Mouse (Mus musculus) layer of hippocampus, adult 8-10 months (tissue): ENCODE measurements around the gene Grin2c. TPM values are rescaled to one million over a fixed set of nuclear protein-coding genes. Genes with fewer than 3 reads are reported as not detected.

Experiments used
- DNase-seq, 2 experiments: peaks; one replicate each; pipeline ENCODE4 v3.0.0; 2022; ENCODE audit warnings: low spot score in 2 of 2
- total RNA-seq, 4 experiments: library from RNA; stranded (reverse); gene quantifications; 2 replicates each; pipeline ENCODE4 v1.2.4; 2022

Grin2c gene
- total RNA-seq, 4 experiments from 2014 or later = 42.3 to 48.8 (median 44.6) TPM

- no peak for DNase-seq
Measured at GRCm38 (mm10) chr11:115265771-115266399, 1.2 kb downstream of the Grin2c start.

GRCm38 (mm10) chr11:115264862-115265668 lies 2.0 kb downstream of the Grin2c start:
- no peak for DNase-seq

DNA sequence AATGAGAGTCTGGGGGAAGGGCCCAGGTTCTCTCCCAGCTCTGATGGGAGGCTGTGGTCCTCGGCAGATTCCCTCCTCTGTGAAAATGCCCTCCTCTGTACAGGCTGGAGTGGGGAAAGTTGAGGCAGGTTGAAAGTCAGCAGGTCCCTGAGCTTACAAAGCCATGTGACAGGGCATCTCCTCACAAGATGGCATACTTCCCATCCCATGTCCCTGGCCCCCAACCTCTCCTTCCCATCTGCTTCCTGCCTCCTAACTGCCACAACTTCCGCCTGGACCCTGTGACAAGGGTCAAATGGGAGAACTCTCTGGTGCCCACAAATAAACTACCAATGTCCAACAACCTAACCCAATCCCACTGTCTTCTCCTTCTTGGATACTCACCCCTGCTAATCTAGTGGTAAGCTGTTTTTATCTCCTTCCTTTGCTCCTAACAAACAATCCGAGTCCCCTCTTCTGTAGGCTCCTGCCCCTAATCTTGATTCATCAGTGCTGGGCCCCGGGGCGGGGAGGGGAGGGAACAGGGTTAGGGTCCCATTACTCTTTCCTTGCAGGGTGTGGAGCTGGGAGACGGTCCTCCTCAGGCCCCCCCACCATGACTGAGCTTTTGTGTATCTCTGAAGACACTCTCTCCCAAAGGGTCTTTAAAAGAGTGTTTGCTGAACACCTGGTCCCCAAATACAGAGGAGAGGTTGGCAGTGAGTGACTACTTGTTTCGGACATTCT lies 2.7 kb downstream of the Grin2c start:
- DNase-seq = no peak

- DNase-seq = no peak
Measured at GRCm38 (mm10) chr11:115262954-115263353, 4.1 kb downstream of the Grin2c start.

GRCm38 (mm10) chr11:115259134-115259533 lies 7.9 kb downstream of the Grin2c start:
- no peak for DNase-seq

DNA sequence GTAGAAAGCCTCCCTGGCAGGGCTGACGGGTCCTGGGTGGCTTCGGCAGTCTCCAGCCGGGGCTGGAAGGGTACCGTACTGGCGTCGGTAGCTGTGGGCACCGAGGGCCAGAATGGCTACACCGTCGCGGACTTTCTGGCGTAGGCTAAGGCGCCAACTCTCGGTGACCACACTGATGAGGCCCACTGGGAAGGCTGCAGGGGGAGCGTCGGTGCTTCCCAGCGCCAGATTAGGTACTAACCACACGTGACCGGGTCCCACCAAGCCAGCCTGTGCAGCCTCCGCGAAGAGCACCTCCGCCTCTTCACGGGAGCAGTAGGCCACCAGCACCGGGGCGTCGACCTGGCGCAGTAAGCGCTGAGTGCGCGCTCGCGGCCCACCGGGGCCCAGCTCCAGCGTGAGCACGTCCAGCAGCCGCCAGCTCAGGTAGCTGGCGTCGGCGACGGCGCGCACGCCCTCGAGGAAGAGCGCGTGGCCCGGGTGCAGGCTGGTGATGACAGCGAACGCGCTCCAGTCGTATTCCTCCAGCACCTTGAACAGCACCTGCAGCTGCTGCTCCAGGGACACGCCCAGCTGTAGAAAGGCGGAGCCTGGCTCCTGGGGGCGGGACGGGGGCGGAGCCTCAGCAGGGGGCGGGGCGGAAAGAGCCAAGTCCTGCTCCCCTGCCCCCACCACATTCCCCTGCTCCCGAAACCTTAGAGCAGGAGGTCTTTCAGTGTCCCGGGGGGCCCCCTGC lies 9.1 kb downstream of the Grin2c start:
- DNase-seq = no peak

DNA sequence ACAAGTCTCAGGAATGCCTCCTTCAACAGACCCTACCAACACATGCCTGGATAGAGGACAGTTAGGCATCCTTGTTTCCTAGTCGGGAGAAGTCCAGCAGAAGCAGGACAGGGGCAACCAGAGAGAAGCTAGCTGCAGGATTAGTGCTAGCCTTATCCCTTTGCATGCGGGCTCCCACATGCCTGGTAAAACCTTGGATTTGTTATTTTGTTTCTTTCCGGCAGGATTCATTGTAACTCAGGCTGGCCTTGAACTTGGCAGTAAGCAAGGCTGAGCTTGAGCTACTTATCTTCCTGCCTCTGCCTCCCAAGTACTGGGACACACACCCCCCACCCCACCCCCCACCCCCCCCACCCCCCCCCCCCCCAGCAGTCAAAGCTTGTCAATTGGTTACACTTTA lies 15.8 kb downstream of the Grin2c start:
- no peak for DNase-seq

GRCm38 (mm10) chr11:115250405-115251090 lies 16.5 kb downstream of the Grin2c start:
- DNase-seq = no peak

DNA sequence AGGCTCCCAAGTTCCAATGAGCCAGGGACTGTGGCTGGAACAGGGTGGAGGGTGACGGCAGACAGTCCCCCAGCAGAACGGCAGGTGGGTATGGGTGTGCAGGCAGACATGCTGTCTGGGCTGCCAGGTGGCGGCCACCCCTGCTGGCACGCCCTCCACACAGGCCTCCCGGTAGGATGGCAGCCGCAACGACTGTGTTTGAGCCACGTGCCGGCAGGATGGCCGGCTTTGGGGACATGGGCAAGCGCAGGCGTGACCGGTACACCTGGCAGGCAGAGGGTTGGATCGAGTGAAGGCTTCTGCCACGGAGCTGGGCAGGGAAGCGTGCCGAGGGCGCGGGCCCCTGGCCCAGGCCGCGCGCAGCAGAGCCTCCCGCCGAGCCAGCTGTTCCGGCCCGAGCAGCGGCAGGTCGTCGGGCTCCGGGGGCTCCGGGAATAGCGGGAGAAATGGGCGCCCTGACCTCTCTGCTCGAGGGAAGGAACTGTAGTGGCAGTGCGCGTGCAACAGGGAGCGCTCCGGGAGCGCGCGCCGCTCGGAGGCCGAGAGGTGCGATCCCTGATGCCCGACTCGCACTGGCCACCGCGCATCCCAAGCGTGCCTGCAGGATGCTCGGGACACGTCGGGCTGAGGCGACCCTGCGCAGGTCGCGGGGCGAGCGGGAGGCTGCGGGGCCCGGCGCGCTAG lies 17.2 kb downstream of the Grin2c start:
- DNase-seq = no peak

DNA sequence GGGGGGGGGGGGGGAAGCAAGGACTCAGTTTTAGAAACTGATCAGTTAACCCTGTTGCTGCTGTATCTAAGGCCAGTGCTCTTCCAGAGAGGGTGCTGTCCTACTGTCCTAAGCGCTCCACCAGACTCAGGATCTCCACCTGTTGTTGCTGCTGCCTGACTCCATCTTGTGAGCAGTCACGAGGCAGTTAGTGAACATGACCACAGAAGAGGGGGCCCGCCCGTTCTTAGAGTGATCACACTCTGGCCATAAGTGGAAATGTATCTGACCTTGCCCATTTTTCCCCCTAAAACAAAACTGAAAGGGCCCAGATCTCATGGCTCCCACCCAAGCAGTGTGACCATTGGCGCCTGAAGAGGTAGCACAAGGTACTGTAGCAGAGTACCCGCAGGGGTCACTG lies 19.1 kb downstream of the Grin2c start:
- DNase-seq = no peak

DNA sequence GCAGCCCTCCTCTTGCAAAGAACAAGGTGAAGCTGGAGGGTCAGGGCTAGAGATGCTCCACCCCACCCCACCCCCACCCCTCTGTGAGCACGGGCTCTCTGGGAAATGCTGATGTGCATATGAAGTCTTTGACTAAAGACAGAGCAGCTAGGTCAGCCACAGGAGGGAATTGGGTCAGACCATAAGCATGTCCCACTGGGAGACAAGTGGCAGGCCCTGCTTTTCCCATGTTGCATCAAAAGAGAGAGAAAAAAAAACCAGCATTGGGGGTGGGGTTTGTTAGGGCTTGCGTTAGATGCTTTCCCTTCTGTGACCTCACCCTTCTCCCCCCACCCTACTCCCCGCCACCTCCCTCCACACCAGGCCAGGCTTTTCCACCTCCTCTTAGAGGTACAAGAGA lies 19.8 kb downstream of the Grin2c start:
- DNase-seq = no peak

- no peak for DNase-seq
Measured at GRCm38 (mm10) chr11:115246386-115246785, 20.7 kb downstream of the Grin2c start.

DNA sequence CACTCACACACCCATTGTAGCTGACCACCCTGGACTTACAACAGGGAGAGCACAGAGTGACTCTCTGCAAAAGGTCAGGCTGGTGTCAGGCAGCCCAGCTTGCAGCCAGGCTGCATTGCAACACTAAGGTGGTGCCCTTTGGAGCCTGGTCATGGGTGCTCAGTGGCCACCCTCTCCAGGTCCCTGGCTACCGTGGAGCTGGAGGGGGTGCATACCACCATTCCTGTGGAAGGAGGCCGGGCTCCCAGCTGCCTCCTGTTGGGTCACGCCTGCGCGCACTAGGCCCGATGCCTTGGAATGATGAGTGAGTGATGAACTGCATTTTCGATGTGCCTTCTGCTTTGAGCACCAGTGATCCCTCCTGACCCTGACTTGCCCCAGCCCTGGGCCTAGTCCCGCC lies 22.2 kb downstream of the Grin2c start:
- DNase-seq = no peak

DNA sequence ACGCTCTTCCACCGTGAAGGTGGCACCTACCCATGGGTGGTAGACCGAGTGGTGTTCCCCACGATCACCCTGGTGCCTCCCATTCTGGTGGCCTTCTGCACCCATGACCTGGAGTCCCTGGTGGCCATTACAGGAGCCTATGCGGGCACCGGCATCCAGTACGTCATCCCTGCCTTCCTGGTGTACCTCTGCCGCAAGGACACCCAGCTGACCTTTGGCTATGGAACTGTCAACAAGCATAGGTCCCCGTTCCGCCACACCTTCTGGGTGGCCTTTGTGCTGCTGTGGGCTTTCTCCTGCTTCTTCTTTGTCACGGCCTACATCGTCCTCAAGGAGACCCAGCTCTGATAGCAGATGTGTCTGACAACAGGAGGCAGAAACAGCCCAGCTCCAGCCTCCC lies 23.3 kb downstream of the Grin2c start:
- no peak for DNase-seq

GRCm38 (mm10) chr11:115242746-115243145 lies 24.3 kb downstream of the Grin2c start:
- no peak for DNase-seq

DNA sequence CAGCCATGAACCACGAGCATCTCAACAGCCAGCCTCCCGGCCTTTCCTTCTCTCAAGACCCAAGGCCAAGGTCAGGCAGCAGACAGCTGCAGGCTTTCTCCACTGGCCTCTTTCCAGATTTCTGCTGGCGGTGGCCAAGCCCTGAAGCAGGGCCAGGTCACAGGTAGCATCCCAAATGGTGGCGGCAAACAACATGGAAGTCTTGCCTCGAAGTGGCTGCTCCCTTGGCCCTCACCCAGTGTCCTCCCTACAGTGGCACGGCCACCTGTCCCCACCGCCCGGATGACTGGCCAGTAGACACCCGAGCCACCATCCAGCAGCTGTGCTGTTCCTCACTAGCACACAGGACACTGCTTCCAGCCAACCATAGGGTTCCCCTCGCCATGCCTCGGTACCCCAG lies 25.6 kb downstream of the Grin2c start:
- DNase-seq = no peak

- DNase-seq = no peak
Measured at GRCm38 (mm10) chr11:115236570-115236969, 30.5 kb downstream of the Grin2c start.

DNA sequence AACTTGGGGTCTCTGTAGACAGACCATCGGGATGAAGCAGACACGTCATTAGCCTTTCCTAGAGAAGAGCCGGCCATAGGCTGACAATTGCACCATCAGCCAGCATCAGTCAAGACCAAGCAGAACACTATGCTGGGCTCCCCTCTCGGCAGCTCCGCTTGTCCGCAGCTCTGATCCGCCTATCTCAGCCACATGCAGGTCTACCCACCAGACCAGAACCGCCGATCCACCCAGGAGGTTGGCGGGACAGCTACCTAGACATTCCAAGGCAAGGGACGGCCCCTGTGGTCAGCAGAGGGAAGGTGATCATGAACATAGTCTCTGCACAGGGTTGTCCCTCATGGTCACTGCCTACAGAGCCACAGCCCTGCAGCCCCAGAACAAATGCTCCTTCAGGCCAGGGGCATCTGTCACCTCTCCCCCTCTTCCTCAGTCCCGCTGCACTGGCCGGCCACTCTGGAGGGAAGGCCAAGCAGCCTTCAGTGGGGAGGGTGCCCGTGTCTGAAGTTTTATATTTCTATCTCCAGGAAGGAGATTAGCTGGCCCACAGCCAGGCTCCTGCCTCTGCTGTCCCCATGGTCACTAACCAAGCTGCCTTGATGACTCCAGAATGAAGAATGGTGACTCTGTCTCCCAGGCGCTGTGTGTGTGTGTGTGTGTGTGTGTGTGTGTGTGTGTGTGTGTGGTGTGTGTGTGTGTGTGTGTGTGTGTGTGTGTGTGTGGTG lies 32.6 kb downstream of the Grin2c start:
- no peak for DNase-seq

DNA sequence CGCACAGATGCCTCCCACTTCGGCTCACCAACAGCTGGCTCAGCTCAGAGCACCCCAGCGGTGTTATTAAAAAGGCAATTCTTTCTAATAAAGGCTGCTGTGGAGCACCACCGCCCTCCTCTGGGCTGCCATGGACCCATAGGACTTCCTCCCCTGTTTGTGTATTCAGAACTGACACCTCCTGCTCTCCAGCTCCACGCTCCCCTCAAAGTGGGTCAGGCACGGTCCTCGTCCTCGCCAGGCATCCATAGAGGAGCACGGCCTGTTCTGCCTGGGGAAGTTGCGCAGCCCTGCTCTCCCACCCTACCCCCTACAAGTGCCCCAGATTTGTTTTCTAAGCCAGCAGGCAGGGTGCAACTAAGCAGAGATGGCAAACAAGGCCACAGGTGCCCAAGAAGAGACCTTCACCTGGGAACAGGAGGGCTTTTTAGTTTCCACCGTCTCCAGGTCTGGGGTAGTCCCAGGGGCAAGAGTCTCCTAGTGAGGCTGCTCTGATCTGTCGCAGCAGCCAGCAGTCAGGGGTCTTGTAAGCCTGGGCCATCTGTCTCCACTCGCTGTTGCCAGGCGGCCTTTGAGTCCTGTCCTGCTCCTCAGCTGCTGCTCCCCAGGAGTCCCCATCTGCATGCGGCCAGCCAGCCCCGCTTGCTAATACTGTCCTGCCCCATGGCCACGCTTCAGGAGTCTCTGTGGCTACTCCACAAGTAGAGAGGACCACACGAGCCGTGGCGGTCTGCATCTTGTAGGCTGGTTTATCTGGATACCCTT lies 33.3 kb downstream of the Grin2c start:
- peak; percentile 44 to 70 for DNase-seq
